Mouse (Mus musculus) megakaryocyte, embryonic 14.5 days (primary cell): ENCODE measurements around the gene Celf2.

Experiments used
- FLI1 ChIP-seq: IDR thresholded peaks from 2 replicates; pipeline ENCODE4 v1.6.1; 2012; ENCODE audit warnings: low read length, inconsistent platforms, mixed read lengths
- GATA1 ChIP-seq: IDR thresholded peaks from 3 replicates; pipeline ENCODE4 v1.6.1; 2012; ENCODE audit warnings: mixed read lengths, low read length, inconsistent platforms, borderline replicate concordance

GRCm38 (mm10) chr2:7308731-7309130 lies 200.6 kb downstream of the Celf2 start:
- no peak for TF ChIP-seq GATA1
- no peak for TF ChIP-seq FLI1
